Mouse (Mus musculus) stomach, embryonic 15.5 days (tissue): ENCODE measurements at regions not wholly inside any gene's neighbourhood (a gene's known extent, or its start where the extent isn't known, plus 50 kb on each side); places are given as distances from the start of the nearest gene placed in this dataset.

Experiments
- ATAC-seq: fragments of 200-750 bp; cut with Nextera tagmentation; 2 replicates; pipeline ENCODE4 v1.8.0; 2017; ENCODE audit warnings: low read depth, moderate number of reproducible peaks, moderate TSS enrichment; ENCODE audit not compliant: insufficient read depth, low FRiP score
- H3K27ac ChIP-seq: fragments of 300-500 bp; sonication (generic); 2 replicates; pipeline ENCODE4 v1.5.1; 2015; ENCODE audit warnings: mild to moderate bottlenecking, inconsistent platforms
- H3K27me3 ChIP-seq: fragments of 300-500 bp; sonication (generic); replicated peaks from 2 replicates; pipeline ENCODE4 v1.6.1; 2015; ENCODE audit warnings: inconsistent platforms
- H3K36me3 ChIP-seq: fragments of 300-500 bp; sonication (generic); 2 replicates; pipeline ENCODE4 v1.6.1; 2015; ENCODE audit warnings: inconsistent platforms
- H3K4me1 ChIP-seq: fragments of 300-500 bp; sonication (generic); 2 replicates; pipeline ENCODE4 v1.6.1; 2015; ENCODE audit warnings: inconsistent platforms
- H3K4me2 ChIP-seq: fragments of 300-500 bp; sonication (generic); 2 replicates; pipeline ENCODE4 v1.6.1; 2015; ENCODE audit warnings: mild to moderate bottlenecking, inconsistent platforms
- H3K4me3 ChIP-seq: fragments of 300-500 bp; sonication (generic); replicated peaks from 2 replicates; pipeline ENCODE4 v1.5.1; 2015; ENCODE audit warnings: inconsistent platforms
- H3K9ac ChIP-seq: fragments of 300-500 bp; sonication (generic); 2 replicates; pipeline ENCODE4 v1.6.1; 2015; ENCODE audit warnings: inconsistent platforms
- H3K9me3 ChIP-seq: fragments of 300-500 bp; sonication (generic); 2 replicates; pipeline ENCODE4 v1.6.1; 2016; ENCODE audit warnings: inconsistent platforms
- WGBS: fragments of 180-500 bp; shearing (Covaris S2); methylation state at CpG from one replicate; pipeline ENCODE4 v1.1.7; 2015; 5-methylcytosine and 5-hydroxymethylcytosine counted together

DNA sequence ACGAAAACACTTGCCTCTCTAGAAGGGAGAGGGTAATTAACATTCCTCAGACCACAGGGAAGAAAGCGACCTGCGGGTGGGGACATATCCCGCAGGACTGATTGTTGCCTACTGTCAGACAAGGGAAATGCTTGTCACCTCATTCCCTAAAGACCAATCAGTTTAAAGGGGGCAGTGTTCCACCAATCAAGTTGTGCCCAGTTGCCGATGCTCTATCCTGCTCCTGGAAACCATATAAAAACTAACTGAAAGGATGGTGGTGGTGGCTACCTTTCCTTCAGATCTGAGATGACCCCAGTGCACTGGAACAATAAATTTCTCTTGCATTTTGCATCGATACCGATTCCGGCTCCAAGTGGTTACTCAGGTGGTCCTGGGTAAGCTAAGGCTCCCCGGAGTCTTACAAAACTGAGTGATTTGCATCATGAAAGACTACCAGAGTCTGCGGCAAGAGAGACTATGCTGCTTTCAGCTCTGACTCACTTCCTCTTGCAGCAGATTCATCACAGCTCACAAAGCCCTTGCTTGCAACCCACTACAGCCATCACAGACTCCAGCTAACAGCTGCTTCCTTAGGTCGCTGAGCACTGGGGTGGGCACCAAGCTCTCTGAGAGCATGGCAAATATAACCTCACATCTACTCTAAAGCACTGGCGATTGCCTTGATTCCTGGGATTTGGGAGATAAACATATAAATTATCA is 533.7 kb upstream of the A830018L16Rik start:
- no peak for ATAC-seq
- Histone ChIP-seq H3K9ac (no peak overlapping the region), H3K4me3 (no peak overlapping the region), H3K36me3 (no peaks in the 10 kb centered on the region), H3K27ac (no peak overlapping the region), H3K4me1 (no peaks in the 10 kb centered on the region), H3K9me3 (no peaks in the 10 kb centered on the region), H3K27me3 (no peaks in the 10 kb centered on the region), H3K4me2 (no peak overlapping the region)
- 67% methylated on average over 12 of the region's 12 CpGs for WGBS

DNA sequence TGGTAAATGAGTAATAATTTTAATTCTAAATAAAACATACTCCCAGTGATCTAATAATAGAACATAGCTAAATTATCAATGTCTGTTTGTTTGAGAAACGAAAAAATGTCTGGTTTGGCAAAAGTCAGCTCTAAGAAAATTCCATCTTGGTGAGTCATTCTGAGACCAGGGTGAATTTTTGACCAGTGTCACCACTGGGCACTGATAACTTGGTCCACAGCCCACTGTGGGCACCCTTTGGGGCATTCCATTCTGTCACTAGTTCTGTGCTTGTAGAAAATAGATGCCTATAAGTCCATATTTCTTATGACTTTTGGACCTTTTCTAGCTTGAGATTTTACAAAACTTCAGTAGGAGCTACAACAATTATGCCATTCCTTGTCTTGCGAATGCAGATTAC is 515.1 kb upstream of the A830018L16Rik start:
- Histone ChIP-seq H3K36me3 (no peaks in the 10 kb centered on the region), H3K4me1 (no peaks in the 10 kb centered on the region), H3K27ac (no peak overlapping the region), H3K4me2 (no peak overlapping the region), H3K4me3 (no peak overlapping the region), H3K9ac (no peak overlapping the region), H3K27me3 (no peaks in the 10 kb centered on the region), H3K9me3 (no peaks in the 10 kb centered on the region)
- no peak for ATAC-seq
- WGBS = 69% methylated on average over 2 of the region's 2 CpGs

DNA sequence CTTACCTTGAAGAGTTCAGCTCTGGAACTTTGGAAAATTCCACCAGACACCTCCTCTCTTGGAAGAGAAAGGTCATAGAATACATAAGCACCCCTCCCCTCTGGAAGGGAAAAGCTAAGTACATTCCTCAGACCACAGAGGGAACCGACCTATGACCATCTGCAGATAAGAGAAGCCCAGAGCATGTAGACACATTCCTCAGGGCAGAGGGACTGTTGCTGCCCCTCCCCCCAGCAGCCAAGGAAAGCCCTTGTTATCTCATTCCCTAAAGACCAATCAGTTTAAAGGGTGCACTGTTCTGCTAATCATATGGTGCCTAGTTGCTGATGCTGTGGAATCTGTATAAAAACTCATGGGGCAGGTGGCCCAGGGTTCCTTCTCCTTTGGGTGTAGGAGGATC is 511.2 kb upstream of the A830018L16Rik start:
- WGBS = 20% methylated on average over 1 of the region's 1 CpGs
- no peak for ATAC-seq
- no peaks in the 10 kb centered on the region for H3K27me3 ChIP-seq
- no peak overlapping the region for H3K4me3 ChIP-seq
- H3K36me3 ChIP-seq = no peaks in the 10 kb centered on the region
- H3K9ac ChIP-seq = no peak overlapping the region
- no peak overlapping the region for H3K4me2 ChIP-seq
- no peak overlapping the region for H3K27ac ChIP-seq
- H3K9me3 ChIP-seq = no peaks in the 10 kb centered on the region
- no peaks in the 10 kb centered on the region for H3K4me1 ChIP-seq

DNA sequence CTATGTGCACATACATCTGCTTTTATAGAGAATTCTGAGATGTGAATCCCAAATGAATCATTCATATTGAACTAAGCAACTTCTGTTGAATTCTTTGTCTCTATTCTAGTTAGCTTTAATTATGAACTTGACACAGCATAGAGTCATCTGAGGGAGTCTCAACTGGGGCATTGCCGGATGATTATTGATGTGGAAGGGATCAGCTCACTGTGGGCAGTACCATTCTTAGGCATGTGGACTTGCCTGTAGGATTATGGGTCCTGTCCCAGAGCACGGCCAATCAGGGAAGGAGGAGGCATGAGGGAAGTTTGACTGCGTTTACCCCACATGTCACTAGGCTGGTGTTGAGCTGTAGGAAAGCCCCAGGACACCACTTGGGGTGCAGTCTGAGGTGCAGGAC is 493.9 kb upstream of the A830018L16Rik start:
- Histone ChIP-seq H3K36me3 (no peaks in the 10 kb centered on the region), H3K27me3 (no peaks in the 10 kb centered on the region), H3K4me1 (no peaks in the 10 kb centered on the region), H3K27ac (no peak overlapping the region), H3K4me2 (no peak overlapping the region), H3K4me3 (no peak overlapping the region), H3K9ac (no peak overlapping the region), H3K9me3 (no peaks in the 10 kb centered on the region)
- no peak for ATAC-seq
- 93% methylated on average over 3 of the region's 3 CpGs for WGBS

DNA sequence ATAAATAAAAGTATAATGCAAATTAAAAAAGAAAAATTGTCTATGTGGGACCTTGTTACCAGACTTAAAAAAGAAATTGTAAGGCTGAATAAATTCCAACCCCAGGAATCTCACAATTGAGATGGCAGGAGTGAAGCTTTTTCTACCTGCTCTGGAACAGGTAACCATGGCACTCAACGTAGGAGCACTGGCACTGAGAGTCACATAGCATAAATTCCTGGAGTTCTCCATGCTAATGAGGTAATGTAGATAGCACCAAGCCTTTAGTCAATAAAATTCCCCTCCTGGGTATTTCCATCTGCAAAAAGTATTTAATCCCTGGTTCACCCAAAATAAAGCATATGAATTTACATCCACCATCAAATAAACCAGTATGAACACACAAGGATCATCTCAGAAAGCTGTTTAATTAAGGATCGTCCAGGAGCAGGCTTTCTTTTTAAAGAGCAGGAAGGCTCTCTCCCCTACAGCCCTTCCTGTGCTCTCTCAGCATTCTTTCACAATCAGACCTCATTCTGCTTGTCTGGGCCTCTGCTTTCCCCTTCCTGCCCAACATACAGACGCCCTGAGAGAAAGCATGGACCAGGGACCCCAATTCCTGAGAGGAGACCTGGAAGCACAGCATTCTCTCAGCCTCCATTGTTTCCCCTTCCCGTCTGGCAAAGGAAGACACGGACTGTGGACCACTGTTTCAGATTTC is 481.4 kb upstream of the A830018L16Rik start:
- Histone ChIP-seq H3K36me3 (no peaks in the 10 kb centered on the region), H3K27me3 (no peaks in the 10 kb centered on the region), H3K4me1 (no peaks in the 10 kb centered on the region), H3K27ac (no peak overlapping the region), H3K4me2 (no peak overlapping the region), H3K4me3 (no peak overlapping the region), H3K9ac (no peak overlapping the region), H3K9me3 (no peaks in the 10 kb centered on the region)
- 43% methylated on average over 5 of the region's 5 CpGs for WGBS
- ATAC-seq = no peak

DNA sequence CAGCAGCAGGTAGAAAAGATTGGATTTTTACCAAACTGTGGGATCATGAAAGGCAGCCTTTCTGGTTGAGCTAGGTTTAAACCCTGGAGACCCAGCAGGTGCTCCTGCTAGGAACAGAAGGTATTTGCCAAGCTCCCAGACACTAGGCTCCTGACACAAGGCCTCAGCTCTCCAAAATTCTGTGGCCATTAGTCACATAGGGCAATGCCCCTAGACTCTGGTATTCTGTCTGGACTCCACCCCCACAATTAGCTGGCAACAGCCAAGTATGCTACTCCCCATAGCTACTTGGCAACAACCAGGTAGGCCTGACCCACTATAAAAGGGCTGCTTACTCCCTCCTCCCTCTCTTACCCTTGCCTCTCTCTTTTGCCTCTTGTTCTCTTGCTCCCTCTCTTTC is 480.7 kb upstream of the A830018L16Rik start:
- Histone ChIP-seq H3K9ac (no peak overlapping the region), H3K9me3 (no peaks in the 10 kb centered on the region), H3K4me1 (no peaks in the 10 kb centered on the region), H3K36me3 (no peaks in the 10 kb centered on the region), H3K4me3 (no peak overlapping the region), H3K4me2 (no peak overlapping the region), H3K27ac (no peak overlapping the region), H3K27me3 (no peaks in the 10 kb centered on the region)
- no peak for ATAC-seq

DNA sequence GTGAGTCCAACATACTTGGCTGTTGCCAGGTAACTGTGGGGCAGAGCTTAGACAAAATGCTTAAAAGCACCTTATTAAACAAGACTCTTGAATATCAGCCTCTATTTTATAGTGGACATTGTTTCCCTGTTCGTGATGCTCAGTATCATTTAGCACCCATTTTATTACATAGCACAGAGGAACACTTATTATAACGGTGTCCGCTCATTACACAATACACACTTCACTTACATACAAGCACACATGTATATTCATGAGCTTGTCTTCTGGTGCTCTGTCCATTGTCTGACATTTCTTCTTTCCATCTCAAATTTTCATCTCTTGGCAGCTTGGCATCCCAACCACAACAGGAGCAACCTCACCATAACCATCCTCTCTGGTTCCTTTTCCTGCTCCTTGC is 475.5 kb upstream of the A830018L16Rik start:
- no peaks in the 10 kb centered on the region for H3K27me3 ChIP-seq
- no peak for ATAC-seq
- no peak overlapping the region for H3K9ac ChIP-seq
- no peak overlapping the region for H3K4me2 ChIP-seq
- no peaks in the 10 kb centered on the region for H3K9me3 ChIP-seq
- H3K4me1 ChIP-seq = no peaks in the 10 kb centered on the region
- no peak overlapping the region for H3K27ac ChIP-seq
- H3K4me3 ChIP-seq = no peak overlapping the region
- WGBS = 92% methylated on average over 3 of the region's 3 CpGs
- H3K36me3 ChIP-seq = no peaks in the 10 kb centered on the region

DNA sequence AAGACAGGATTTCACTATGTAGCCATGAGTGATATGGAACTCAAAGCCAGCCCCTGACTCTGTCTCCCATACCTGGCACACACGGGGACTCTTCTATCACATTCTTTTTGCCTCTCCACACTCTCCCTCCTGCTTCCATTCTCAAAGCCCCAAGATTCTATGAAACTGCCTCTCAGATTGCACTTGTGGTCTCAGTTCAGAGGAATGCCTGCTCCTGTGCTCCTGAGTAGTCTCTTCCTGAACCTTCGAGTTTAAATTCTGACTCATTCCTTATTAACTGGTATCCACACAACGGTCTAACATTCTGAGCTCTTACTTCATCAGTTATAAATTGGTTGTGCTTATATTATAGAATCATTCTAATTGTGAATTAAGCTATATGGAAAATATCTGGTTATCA is 473.6 kb upstream of the A830018L16Rik start:
- H3K27me3 ChIP-seq = no peaks in the 10 kb centered on the region
- no peaks in the 10 kb centered on the region for H3K9me3 ChIP-seq
- H3K27ac ChIP-seq = no peak overlapping the region
- H3K4me1 ChIP-seq = no peaks in the 10 kb centered on the region
- no peaks in the 10 kb centered on the region for H3K36me3 ChIP-seq
- H3K4me2 ChIP-seq = no peak overlapping the region
- no peak overlapping the region for H3K9ac ChIP-seq
- no peak for ATAC-seq
- 71% methylated on average over 3 of the region's 3 CpGs for WGBS
- H3K4me3 ChIP-seq = no peak overlapping the region

DNA sequence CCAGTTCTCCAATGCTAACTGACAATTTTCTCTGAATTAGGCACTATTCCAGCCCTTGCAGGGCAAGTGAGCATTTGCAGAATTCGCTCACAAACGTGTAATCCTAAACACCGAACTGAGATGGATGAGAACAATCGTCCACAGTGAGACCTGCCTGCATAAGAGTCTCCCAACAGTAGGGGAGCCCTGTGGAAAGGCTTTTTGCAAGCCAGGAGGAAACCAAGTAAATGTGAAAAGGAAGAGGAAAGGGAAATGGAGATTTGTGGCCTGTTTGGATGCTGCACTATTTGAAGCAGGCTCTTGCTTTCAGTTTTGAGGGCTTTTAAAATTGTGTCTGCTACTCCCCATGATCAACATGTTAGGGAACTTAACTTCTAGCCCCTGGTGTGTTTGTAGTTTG is 470.9 kb upstream of the A830018L16Rik start:
- Histone ChIP-seq H3K4me2 (no peak overlapping the region), H3K36me3 (no peaks in the 10 kb centered on the region), H3K4me1 (no peaks in the 10 kb centered on the region), H3K27ac (no peak overlapping the region), H3K9me3 (no peaks in the 10 kb centered on the region), H3K4me3 (no peak overlapping the region), H3K9ac (no peak overlapping the region), H3K27me3 (no peaks in the 10 kb centered on the region)
- no peak for ATAC-seq
- WGBS = 27% methylated on average over 4 of the region's 4 CpGs
